Mouse (Mus musculus) gastrocnemius, adult 8-10 months (tissue): Measurements from ENCODE around the gene Cgn. TPM values are rescaled to one million over a fixed set of nuclear protein-coding genes. Genes with fewer than 3 reads are reported as not detected.
"Not testable (repeated sequence)": the region's sequence is repeated elsewhere in the genome, so short reads cannot be mapped to it uniquely, and the experiment has no call there.

Experiments used
- DNase-seq, 2 experiments: peaks; one replicate each; pipeline ENCODE4 v3.0.0; 2022; ENCODE audit warnings: low spot score in 2 of 2
- total RNA-seq, 4 experiments: library from RNA; stranded (reverse); gene quantifications; 2 replicates each; pipeline ENCODE4 v1.2.4; 2022

Gene Cgn
- total RNA-seq, 4 experiments from 2014 or later: 0.07 to 0.13 TPM; not detected in 2

GRCm38 (mm10) chr3:94792258-94792657 lies 6.0 kb upstream of the Cgn start:
- DNase-seq: no peak

GRCm38 (mm10) chr3:94789516-94789915 lies 3.2 kb upstream of the Cgn start:
- no peak for DNase-seq

- no peak for DNase-seq
Measured at GRCm38 (mm10) chr3:94789071-94789470, 2.8 kb upstream of the Cgn start.

DNA sequence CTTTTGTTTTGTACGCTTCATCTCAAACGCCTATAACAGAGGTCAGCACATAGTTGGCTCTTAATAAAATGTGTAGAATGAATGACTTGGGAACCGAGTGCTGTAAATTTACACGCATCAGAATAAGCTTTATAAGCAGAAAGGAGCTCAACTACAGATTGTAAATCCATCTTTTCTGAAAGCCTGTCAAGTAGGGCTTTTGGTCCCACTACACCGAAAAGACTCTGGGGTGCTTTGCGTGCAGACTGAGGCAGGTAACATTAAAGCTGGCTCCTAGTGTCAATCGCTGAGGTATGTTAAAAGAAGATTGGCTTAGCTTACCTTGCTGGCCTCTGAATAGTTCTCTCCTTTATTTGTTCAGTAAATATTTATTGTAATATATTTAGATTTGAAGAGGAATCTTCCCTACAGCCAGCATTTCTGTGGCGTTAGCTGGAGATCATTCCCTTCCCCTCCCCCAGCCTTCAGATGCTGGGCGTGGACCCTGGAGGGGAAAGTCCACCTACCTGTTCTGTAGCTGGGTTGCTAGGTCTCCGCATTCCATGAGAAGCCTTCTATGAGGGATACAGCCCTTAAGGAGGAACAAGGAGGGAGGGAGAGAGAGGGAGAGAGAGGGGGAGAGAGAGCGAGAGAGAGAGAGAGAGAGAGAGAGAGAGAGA lies 959 bp upstream of the Cgn start:
- DNase-seq: no peak

DNA sequence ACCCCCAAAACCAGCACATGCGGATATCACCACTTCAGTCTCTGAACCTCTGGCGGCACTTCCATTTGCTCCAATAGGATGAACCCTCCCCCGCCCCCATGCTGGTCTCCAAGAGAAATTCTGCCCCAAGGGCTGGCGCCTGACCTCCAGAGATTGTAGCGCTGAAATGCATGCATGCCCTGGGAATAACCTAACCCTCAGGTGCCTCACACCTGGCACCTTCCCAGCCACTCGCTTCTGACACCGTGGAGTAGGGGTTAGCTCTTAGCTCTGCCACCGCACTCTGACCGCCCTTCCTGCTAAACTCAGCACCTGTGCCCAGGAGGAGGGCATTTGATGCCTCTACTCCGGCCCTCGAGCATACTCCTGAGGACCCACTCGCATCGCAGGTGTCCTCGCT lies 334 bp downstream of the Cgn start:
- no peak for DNase-seq

DNA sequence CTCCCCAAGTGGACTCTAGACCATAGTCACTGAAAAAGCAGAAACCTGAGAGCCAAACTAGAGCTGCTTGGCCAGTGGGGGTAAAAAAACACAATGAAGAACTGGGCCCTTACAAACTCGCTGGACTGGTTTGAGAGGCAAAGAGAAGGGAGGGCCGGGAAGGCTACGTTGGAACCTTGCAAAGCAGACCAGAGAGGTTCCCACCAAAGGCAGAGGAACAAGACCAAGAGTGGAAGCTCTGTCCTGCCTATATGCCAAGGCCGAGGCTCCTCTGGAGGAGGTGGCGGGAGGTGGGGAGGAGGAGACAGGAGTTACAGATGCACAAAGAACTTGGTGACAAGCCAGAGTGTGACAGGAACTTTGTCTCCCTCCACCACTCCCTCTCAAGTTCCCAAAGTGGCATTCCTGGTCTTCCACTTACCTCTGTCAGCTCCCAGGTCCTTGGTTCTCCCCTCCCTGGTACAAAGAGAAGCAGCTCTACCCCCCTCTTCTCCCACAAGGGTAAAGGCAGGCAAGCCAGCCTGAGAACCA lies 2.1 kb downstream of the Cgn start:
- DNase-seq: no peak

GRCm38 (mm10) chr3:94783462-94783931 lies 2.8 kb downstream of the Cgn start:
- no peak for DNase-seq

- DNase-seq: no peak
Measured at GRCm38 (mm10) chr3:94782936-94783335, 3.4 kb downstream of the Cgn start.

- no peak for DNase-seq
Measured at GRCm38 (mm10) chr3:94781356-94781755, 4.9 kb downstream of the Cgn start.

GRCm38 (mm10) chr3:94775886-94776285 lies 10.4 kb downstream of the Cgn start:
- no peak for DNase-seq

DNA sequence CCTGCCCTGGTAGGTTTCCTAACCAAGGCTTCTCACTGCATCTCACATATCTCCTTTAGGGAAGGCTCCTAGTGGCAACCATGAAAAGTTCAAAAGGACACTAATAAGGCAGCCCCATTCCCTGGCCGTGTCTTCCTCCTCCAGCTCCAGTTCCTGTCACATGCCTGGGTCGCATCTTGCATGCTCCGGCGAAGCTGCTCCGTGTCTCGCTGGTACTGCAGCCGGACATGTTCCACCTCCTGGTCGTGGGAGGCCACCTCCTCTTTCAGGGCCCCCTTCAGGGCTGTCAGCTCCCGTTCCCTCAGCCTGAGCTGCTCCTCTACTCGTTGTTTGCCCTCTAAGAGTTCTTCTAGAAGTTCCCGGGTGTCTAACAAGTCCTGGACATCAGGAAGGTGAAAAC lies 12.3 kb downstream of the Cgn start:
- no peak for DNase-seq

DNA sequence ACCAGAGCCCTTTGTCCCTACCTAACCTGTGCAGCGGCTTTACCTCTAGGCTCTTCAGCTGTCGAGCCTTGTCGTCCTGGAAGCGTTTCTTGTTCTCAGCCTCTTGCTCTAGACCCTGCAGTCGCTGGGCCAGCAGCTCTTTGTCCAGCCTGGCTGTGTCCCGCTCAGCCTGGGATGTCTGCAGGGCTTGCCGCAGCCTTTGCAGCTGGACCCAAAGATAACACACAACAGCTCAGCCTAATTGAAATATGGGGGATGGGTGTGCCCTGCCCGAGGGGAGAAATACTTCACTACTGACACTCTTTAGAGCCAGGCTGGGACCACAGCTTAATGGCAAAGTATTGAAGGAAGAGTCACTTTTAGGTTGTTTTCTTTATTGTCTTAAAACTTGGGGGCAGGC lies 20.8 kb downstream of the Cgn start:
- DNase-seq: not testable (repeated sequence)

- not testable (repeated sequence) for DNase-seq
Measured at GRCm38 (mm10) chr3:94764545-94765292, 21.6 kb downstream of the Cgn start.

DNA sequence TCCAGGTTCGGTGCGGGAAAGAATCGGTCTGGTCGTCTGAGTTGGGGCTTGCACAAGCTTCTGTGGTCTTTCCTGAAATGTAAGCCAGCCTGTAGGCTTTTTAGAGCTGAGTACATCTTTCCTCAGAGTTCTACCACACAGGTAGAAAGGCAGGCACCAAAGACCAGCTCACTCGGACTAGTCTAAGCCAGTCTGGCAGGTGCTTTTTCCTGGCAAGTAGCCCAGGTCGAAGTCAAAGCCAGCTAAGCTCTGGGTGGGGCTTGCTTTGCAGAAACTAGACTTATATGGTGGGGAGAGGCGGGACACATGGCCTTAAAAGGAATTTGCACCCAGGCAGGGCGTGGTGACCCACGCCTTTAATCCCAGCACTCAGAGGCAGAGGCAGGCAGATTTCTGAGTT lies 27.9 kb downstream of the Cgn start:
- not testable (repeated sequence) for DNase-seq

GRCm38 (mm10) chr3:94758056-94758409 lies 28.3 kb downstream of the Cgn start:
- DNase-seq: not testable (repeated sequence)

- not testable (repeated sequence) for DNase-seq
Measured at GRCm38 (mm10) chr3:94757251-94758055, 28.8 kb downstream of the Cgn start.

GRCm38 (mm10) chr3:94745691-94746090 lies 40.6 kb downstream of the Cgn start:
- DNase-seq: no peak

GRCm38 (mm10) chr3:94723637-94724036 lies 62.7 kb downstream of the Cgn start:
- DNase-seq: not testable (repeated sequence)

DNA sequence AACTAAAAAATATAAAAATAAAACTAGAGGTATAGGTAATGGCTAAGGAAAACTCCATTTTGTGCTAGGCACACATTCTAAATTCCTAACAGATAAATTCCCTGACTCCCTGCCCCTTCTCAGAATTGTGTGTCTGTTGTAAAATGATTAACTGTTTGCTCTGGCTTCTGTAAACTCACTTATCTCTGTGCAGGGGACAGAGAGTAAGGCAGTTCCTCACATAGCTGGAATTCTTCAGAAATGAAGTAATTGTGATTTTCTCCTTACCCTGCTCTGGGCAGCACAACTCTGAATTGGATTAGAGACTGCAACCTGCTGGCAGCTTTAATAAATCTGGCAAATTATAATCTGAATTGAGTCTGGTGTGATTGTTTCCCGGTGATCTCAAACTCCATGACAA lies 68.0 kb downstream of the Cgn start:
- DNase-seq: not testable (repeated sequence)

- DNase-seq: not testable (repeated sequence)
Measured at GRCm38 (mm10) chr3:94713424-94713823, 72.9 kb downstream of the Cgn start.

GRCm38 (mm10) chr3:94710591-94710990 lies 75.7 kb downstream of the Cgn start:
- not testable (repeated sequence) for DNase-seq
